Mouse (Mus musculus) forebrain, embryonic 11.5 days (tissue): ENCODE data around the gene Syt12. TPM values are rescaled to one million over a fixed set of nuclear protein-coding genes. Genes with fewer than 3 reads are reported as not detected.

Source experiments
- ATAC-seq: fragments of 200-750 bp; cut with Nextera tagmentation; replicated peaks from 2 replicates; pipeline ENCODE4 v1.8.0; 2017; ENCODE audit warnings: moderate TSS enrichment; ENCODE audit not compliant: low FRiP score
- DNase-seq: peaks from one replicate; pipeline ENCODE4 v3.0.0-alpha.2; 2017; ENCODE audit warnings: low spot score
- H3K27ac ChIP-seq: fragments of 300-500 bp; sonication (generic); 2 replicates; pipeline ENCODE4 v1.5.1; 2014; ENCODE audit warnings: low read depth, low read length
- H3K27me3 ChIP-seq: fragments of 300-500 bp; sonication (generic); 2 replicates; pipeline ENCODE4 v1.6.1; 2014; ENCODE audit warnings: mild to moderate bottlenecking, low read length, mixed read lengths; ENCODE audit not compliant: control insufficient read depth, insufficient read depth
- H3K36me3 ChIP-seq: fragments of 300-500 bp; sonication (generic); 2 replicates; pipeline ENCODE4 v1.6.1; 2014; ENCODE audit warnings: mild to moderate bottlenecking, low read length, moderate library complexity, mixed read lengths; ENCODE audit not compliant: control insufficient read depth, insufficient read depth
- H3K4me1 ChIP-seq: fragments of 300-500 bp; sonication (generic); replicated peaks from 2 replicates; pipeline ENCODE4 v1.6.1; 2014; ENCODE audit warnings: low read length, mixed read lengths; ENCODE audit not compliant: control insufficient read depth, insufficient read depth
- H3K4me2 ChIP-seq: fragments of 300-500 bp; sonication (generic); 2 replicates; pipeline ENCODE4 v1.6.1; 2014; ENCODE audit warnings: low read depth, mild to moderate bottlenecking, low read length, moderate library complexity, mixed read lengths; ENCODE audit not compliant: severe bottlenecking
- H3K4me3 ChIP-seq: fragments of 300-500 bp; sonication (generic); 2 replicates; pipeline ENCODE4 v1.5.1; 2014; ENCODE audit warnings: low read depth, low read length
- H3K9ac ChIP-seq: fragments of 300-500 bp; sonication (generic); 2 replicates; pipeline ENCODE4 v1.6.1; 2014; ENCODE audit warnings: low read length
- H3K9me3 ChIP-seq: fragments of 300-500 bp; sonication (generic); 2 replicates; pipeline ENCODE4 v1.6.1; 2016; ENCODE audit warnings: low read length, mixed read lengths; ENCODE audit not compliant: control insufficient read depth
- WGBS: fragments of 180-500 bp; shearing (Covaris S2); extraction: QIAGEN DNeasy Blood & Tissue Kit; methylation state at CpG from one replicate; pipeline ENCODE4 v1.1.7; 2014; 5-methylcytosine and 5-hydroxymethylcytosine counted together
- polyA plus RNA-seq: library from polyadenylated mRNA; unstranded; fragments of >200 nt; fragmentation: Nextera tagmentation; extraction: Ambion mirVana; gene quantifications from 2 replicates; pipeline ENCODE4 v1.2.1, GENCODE M21; 2014

The Syt12 gene
- polyA plus RNA-seq, 1 experiment from 2014 or later: 1.1 TPM

- H3K27me3 ChIP-seq: no peaks in the 10 kb centered on the region
- no peaks in the 10 kb centered on the region for H3K36me3 ChIP-seq
- 84% methylated on average over 8 of the region's 8 CpGs for WGBS
- no peak overlapping the region for H3K9ac ChIP-seq
- no peak for ATAC-seq
- H3K4me1 ChIP-seq: peaks cover under 1% of the 10 kb centered on the region; the same call in 1 of the 2 replicates
- no peak overlapping the region for H3K4me2 ChIP-seq
- H3K9me3 ChIP-seq: no peaks in the 10 kb centered on the region
- no peak overlapping the region for H3K27ac ChIP-seq
- H3K4me3 ChIP-seq: no peak overlapping the region
- no peak for DNase-seq
These were observed 30.4 kb downstream of the Syt12 start for GRCm38 (mm10) chr19:4446661-4447420.

- H3K4me1 ChIP-seq: peaks cover 4% of the 10 kb centered on the region; the same call in 1 of the 2 replicates
- 13% methylated on average over 3 of the region's 3 CpGs for WGBS
- H3K27ac ChIP-seq: no peak overlapping the region
These were observed 34.8 kb downstream of the Syt12 start for GRCm38 (mm10) chr19:4442408-4442807.

GRCm38 (mm10) chr19:4441621-4442161 lies 35.6 kb downstream of the Syt12 start:
- H3K9me3 ChIP-seq: no peaks in the 10 kb centered on the region
- 47% methylated on average over 10 of the region's 10 CpGs for WGBS
- H3K4me2 ChIP-seq: no peak overlapping the region
- H3K4me1 ChIP-seq: peaks cover 4% of the 10 kb centered on the region; the same call in 1 of the 2 replicates
- H3K27ac ChIP-seq: no peak overlapping the region
- DNase-seq: peak; percentile 59
- no peak overlapping the region for H3K9ac ChIP-seq
- H3K36me3 ChIP-seq: no peaks in the 10 kb centered on the region
- H3K27me3 ChIP-seq: peaks cover 11% of the 10 kb centered on the region
- no peak for ATAC-seq
- no peak overlapping the region for H3K4me3 ChIP-seq

More at GRCm38 (mm10) chr19:4442408-4442807, 34.8 kb downstream of the Syt12 start:
- no peaks in the 10 kb centered on the region for H3K36me3 ChIP-seq
- peaks cover 11% of the 10 kb centered on the region for H3K27me3 ChIP-seq
- no peak overlapping the region for H3K4me2 ChIP-seq
- ATAC-seq (no peak), DNase-seq (peak; percentile 85)
- no peak overlapping the region for H3K9ac ChIP-seq
- no peaks in the 10 kb centered on the region for H3K9me3 ChIP-seq
- H3K4me3 ChIP-seq: no peak overlapping the region

- DNase-seq (peak; percentile 78), ATAC-seq (0 out of 2 replicates have a peak, but pooled peaks have one; percentile 30)
- H3K4me3 ChIP-seq: no peak overlapping the region
- peaks cover 4% of the 10 kb centered on the region; the same call in 1 of the 2 replicates for H3K4me1 ChIP-seq
- H3K27me3 ChIP-seq: peaks cover 11% of the 10 kb centered on the region
- H3K9me3 ChIP-seq: no peaks in the 10 kb centered on the region
- no peaks in the 10 kb centered on the region for H3K36me3 ChIP-seq
- H3K9ac ChIP-seq: no peak overlapping the region
- no peak overlapping the region for H3K4me2 ChIP-seq
- 22% methylated on average over 6 of the region's 6 CpGs for WGBS
- no peak overlapping the region for H3K27ac ChIP-seq
These were observed 36.1 kb downstream of the Syt12 start for GRCm38 (mm10) chr19:4441090-4441591.

- Histone ChIP-seq H3K9ac (no peak overlapping the region), H3K4me1 (peaks cover 4% of the 10 kb centered on the region; the same call in 1 of the 2 replicates), H3K9me3 (no peaks in the 10 kb centered on the region), H3K27ac (no peak overlapping the region), H3K4me3 (no peak overlapping the region), H3K4me2 (no peak overlapping the region), H3K27me3 (peaks cover 11% of the 10 kb centered on the region), H3K36me3 (no peaks in the 10 kb centered on the region)
- ATAC-seq (no peak), DNase-seq (peak; percentile 59)
- WGBS: 10% methylated on average over 8 of the region's 8 CpGs
These were observed 37.0 kb downstream of the Syt12 start for GRCm38 (mm10) chr19:4440222-4440621.

- 1% methylated on average over 46 of the region's 51 CpGs for WGBS
- Histone ChIP-seq H3K27me3 (peaks cover 11% of the 10 kb centered on the region), H3K4me1 (peaks cover 4% of the 10 kb centered on the region; the same call in 1 of the 2 replicates), H3K9me3 (no peaks in the 10 kb centered on the region), H3K27ac (no peak within 1 kb of the TSS), H3K4me3 (peak within 1 kb of the TSS; percentile 57), H3K36me3 (no peaks in the 10 kb centered on the region), H3K9ac (peak within 1 kb of the TSS; percentile 66), H3K4me2 (peak within 1 kb of the TSS; percentile 92)
- DNase-seq (peak; percentile 79), ATAC-seq (peak; percentile 27; the same call in 1 of the 2 replicates)
These were observed 38.0 kb downstream of the Syt12 start, which contains the start of gene Rhod for GRCm38 (mm10) chr19:4439161-4439801. Rhod (minus strand) TSS chr19:4439432.

GRCm38 (mm10) chr19:4438791-4439160 lies 38.5 kb downstream of the Syt12 start:
- ATAC-seq (no peak), DNase-seq (no peak)
- H3K27ac ChIP-seq: no peak overlapping the region
- no peaks in the 10 kb centered on the region for H3K36me3 ChIP-seq
- peak overlapping the region; percentile 57 for H3K4me3 ChIP-seq
- WGBS: 6% methylated on average over 8 of the region's 8 CpGs
- peaks cover 4% of the 10 kb centered on the region; the same call in 1 of the 2 replicates for H3K4me1 ChIP-seq
- peaks cover 11% of the 10 kb centered on the region for H3K27me3 ChIP-seq
- H3K9me3 ChIP-seq: no peaks in the 10 kb centered on the region
- peak overlapping the region; percentile 92 for H3K4me2 ChIP-seq
- H3K9ac ChIP-seq: peak overlapping the region; percentile 66

- ATAC-seq (no peak), DNase-seq (no peak)
- H3K27me3 ChIP-seq: peaks cover 11% of the 10 kb centered on the region
- H3K9me3 ChIP-seq: no peaks in the 10 kb centered on the region
- H3K9ac ChIP-seq: no peak overlapping the region
- no peak overlapping the region for H3K4me3 ChIP-seq
- H3K4me2 ChIP-seq: no peak overlapping the region
- peaks cover 4% of the 10 kb centered on the region; the same call in 1 of the 2 replicates for H3K4me1 ChIP-seq
- no peaks in the 10 kb centered on the region for H3K36me3 ChIP-seq
- WGBS: 75% methylated on average over 6 of the region's 6 CpGs
- H3K27ac ChIP-seq: no peak overlapping the region
These were observed 39.4 kb downstream of the Syt12 start for GRCm38 (mm10) chr19:4437886-4438285.
